Mouse (Mus musculus): ENCODE measurements at regions not wholly inside any gene's neighbourhood (a gene's known extent, or its start where the extent isn't known, plus 50 kb on each side); places are given as distances from the start of the nearest gene placed in this dataset.

- no peak for DNase-seq
Measured at GRCm38 (mm10) chr8:35996330-35997077, 230.9 kb downstream of the Gm19410 start.

GRCm38 (mm10) chr8:35999584-35999983 is 234.0 kb downstream of the Gm19410 start:
- no peak for DNase-seq

- DNase-seq: no peak
Measured at GRCm38 (mm10) chr8:36004387-36004786, 238.8 kb downstream of the Gm19410 start.

GRCm38 (mm10) chr8:36005536-36005935 is 239.9 kb downstream of the Gm19410 start:
- DNase-seq: no peak

DNA sequence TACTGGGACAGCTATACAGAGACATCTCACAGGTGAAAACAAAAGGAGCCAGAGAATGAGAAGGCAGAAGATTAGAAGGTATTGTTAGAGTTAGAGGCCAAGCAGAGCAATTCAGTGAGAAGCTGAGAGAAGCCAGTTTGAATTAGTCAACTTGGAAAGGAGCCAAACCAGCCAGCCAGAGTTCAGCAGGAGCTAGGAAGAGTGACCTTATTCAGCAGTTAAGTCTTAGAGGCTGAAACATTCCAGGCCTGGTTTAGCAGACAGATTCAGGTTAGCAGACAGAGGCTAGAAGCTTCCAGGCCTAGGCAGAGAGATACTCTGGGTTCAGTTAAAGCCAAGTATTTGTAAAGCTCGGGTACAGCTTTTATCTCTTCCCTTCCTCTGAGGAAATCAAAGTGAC is 242.1 kb downstream of the Gm19410 start:
- no peak for DNase-seq

- no peak for DNase-seq
Measured at GRCm38 (mm10) chr8:36009565-36009964, 244.0 kb downstream of the Gm19410 start.

- DNase-seq: no peak
Measured at GRCm38 (mm10) chr8:36010446-36011217, 245.0 kb downstream of the Gm19410 start.

GRCm38 (mm10) chr8:36014862-36015261 is 249.3 kb downstream of the Gm19410 start:
- DNase-seq: no peak

- peak; percentile 71 for DNase-seq
Measured at GRCm38 (mm10) chr8:36016321-36017114, 250.9 kb downstream of the Gm19410 start.

DNA sequence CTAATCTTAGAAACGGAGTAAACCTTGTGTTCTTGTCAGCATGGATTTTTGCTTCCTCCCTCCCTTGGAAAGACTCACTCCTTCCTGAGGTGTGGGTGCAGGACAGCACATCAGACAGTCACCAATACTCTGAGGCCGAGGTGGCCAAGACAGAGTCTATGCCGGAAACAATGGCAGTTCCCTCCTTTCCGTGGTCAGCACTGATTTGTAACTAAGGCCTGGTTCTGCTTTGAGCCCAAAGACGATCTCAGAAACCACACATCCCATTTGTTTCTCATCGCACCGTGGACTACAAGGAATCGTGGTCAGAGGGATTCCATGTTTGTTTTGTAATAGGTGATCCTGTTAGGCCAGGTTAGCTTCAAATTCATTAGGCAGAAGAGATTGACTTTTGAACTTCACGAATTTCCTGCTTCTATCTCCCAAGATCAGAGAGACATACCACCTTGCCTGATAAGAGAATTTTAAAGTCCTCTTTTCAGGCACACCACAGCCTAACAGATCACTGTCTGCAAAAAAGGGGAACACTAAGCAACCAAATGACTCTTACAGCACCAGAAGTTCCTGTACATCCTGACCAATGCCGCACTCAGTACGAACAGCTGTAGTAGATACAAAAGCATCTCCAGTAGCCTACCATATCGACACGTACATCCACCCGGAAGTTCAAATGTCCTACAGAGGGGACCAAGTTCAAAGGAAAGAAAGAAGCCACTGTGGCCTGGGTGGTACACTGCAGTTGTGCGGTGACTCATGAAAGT is 253.6 kb downstream of the Gm19410 start:
- no peak for DNase-seq

DNA sequence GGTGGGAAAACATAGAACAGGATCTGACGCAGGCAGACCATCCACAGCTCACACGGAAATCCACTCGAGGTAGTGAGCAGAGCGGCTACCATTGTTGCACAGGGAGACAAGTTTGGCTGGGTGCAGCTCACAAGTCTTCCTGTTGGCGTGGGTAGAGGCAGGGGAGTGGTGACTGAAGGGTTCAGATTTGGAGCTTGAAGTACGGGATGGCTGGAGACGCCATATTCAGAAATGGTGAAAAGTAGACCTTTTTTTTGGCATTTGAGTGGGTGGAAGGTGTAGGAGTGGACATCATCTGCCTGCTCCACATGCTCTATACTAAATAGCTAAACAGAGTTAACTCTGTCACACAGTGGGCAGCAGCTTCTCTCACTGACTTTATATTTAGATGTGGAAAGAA is 254.3 kb downstream of the Gm19410 start:
- DNase-seq: no peak

DNA sequence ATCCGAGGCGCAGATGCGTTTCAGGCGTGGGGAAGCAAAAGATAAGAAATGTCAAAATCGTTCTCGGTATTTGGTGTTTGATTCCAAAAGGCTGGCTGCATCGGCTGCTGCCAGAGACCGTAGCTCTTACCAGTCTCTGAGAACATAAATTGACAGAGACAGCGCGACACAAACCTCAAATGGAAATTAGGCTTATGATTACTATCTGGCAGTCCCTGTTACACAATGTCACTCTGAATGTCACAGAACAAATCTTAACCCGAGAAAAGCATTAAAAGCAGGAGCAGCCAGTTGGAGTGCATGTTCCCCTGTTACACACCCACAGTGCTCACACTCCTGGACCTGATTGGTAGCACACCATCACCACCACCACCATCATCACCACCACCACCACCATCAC is 262.0 kb downstream of the Gm19410 start:
- no peak for DNase-seq

DNA sequence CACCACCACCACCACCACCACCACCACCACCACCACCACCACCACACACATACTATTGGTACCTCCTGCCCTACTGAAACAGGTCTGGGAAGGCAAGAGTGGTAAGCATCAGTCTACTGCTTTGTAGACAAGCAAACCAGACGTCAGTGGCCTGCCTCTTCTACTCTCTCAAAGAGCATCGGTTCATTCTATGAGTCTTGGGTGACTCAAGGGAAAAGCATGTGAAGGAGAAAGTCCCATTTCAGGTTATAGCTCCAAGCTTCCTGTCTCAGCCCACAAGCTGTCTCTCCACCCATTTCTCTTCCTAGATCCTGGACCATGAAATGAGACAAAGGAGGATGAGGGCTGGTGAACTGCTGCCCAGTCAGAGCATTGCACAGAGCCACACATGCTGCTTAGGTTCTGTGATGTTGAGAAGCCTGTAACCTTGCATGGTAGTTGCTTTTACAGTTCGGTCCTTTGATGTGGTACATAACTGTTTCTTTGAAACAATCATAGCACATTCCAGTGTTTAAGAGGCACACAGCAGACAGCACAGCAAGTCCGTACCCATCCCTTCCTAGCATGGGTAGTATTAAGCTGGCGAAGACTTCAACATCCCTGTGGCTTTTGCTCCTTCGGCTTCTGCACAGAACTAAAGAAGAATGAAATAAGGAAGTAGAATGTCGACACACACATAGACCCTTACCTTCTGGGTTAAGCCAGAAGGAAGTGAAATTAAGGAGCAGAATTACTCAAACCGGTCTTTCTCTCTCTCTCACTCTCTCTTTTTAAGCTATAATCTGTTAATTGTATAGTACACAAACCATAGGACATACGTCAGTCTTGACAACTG is 262.7 kb downstream of the Gm19410 start:
- no peak for DNase-seq

DNA sequence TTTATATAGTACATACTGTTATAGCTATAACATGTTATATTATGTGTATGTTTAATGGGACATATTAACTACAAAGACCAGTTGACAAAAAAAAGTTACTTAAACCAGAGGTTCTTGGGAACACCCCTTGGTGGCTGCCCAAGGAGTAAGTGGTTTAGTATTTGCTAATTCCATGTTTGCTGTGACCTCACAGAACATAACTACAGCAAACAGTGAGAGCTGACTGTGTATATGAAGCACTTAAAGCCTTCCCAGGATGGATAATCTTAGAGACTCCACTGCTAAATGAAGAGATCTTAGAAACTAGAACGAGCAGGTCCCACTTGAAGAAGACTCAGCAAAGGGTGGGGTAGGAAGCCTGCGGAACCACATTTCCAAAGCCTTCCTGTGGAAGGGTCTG is 263.9 kb downstream of the Gm19410 start:
- no peak for DNase-seq

DNA sequence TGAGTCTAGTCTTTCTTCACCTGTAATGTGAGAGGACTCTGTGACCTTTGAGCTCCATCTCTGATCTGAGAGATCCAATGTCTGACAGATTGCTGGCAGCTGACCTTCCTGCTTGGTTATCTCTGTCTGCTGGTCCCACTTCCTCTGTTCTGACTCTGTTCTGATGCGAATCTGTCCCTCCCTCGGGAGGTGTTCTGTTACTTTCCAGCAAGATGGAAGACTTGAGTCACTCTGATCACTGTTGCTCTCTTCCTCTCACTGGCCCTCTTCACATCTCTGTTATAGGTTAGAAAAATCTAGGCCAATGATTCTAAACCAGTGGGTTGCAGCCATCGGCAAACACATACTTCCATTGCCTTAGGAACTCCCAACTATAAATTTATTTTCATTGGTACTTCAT is 264.6 kb downstream of the Gm19410 start:
- DNase-seq: no peak

DNA sequence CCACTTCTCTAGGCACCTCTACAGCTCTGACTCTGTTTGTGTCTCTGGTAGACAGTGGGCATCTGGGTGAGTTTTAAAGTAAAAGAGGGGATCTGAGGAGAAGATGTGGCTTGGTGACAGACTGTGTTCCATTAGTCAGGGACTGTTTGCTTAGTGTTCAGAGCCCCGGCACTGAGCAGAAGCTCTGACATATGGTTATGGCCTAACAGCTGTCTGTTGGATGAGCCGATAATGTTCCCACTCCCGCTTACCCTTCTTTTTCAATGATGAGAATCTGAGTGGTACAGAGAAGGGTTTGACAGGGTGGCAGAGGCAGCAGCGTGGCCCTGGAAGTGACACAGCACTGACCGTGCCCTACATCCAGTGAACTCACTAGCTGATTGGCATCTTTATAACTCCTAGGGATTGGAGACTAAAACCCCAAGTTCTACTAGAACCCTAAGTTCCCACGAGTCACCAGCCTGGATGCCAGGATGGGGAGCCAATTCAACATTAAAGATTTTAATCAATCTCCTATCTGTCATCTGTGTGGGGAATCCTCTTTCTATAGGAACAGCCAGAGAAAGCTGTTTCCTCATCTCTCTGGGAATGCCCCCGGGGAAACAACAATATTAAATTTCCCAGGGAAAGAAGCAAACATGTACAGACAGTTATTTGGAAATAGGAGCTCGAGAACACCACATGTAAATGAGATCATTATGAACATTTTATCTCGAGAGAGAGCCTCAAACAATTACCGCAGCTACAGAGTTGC is 266.6 kb downstream of the Gm19410 start:
- no peak for DNase-seq

- no peak for DNase-seq
Measured at GRCm38 (mm10) chr8:36035339-36035738, 269.7 kb downstream of the Gm19410 start.

GRCm38 (mm10) chr8:36036271-36036670 is 270.7 kb downstream of the Gm19410 start:
- DNase-seq: no peak

DNA sequence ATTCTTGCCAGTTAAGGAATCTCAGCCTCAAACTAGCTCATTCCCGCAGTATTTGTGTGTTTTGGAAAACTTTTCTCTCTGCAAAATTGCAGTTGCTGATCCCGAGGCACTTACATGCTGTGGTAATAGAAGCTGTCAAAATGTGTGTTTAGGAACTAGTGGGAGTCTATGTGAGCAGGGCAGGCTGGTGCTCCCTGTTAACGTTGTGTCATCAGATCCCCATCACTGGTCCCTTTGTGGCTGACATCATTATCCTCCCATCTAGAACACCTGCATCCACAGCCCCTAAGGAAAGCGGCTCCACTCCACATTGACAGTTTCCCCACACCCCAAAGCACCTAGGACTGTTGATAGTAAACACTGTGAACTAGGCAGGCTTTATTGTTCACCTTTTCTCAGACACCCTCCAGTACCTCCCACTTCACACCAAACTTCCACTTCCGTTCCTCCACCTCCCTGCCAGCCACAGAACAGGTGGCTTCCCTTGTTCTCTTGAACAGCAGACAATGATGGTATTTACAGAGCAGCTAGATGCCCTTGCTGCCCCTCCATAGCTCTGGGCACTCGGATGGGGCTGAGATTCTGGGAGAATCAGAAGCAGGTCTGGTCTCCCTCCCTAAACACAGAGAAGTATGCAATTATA is 275.8 kb downstream of the Gm19410 start:
- no peak for DNase-seq

DNA sequence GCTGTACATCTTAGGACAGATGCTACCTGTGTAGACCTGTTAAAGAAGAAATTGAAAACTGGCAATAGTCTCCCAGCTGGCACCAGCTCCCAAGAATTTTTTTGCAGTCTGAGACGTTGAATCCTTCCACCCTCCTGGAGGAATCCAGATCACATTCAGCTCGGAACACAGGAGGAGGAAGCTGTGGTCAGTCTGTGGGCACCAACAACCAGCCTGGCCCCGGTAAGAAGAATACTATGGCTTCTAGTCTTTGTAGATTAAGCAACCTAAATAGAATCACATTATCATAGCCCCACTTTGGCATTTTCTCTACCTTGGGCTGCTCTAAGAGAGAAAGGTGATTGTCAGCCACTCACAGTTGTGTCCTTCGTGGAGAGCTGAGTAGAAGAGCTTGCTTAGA is 277.0 kb downstream of the Gm19410 start:
- no peak for DNase-seq

All from kidney, postnatal 10 days (tissue).